Mouse (Mus musculus): Measurements from ENCODE around the gene Edf1.

Gene Edf1

GRCm38 (mm10) chr2:25565741-25566140 lies 8.1 kb downstream of the Edf1 start:
- DNase-seq: no peak

- no peak for DNase-seq
Measured at GRCm38 (mm10) chr2:25566558-25566957, 8.9 kb downstream of the Edf1 start.

- DNase-seq: no peak
Measured at GRCm38 (mm10) chr2:25568473-25569019, 10.9 kb downstream of the Edf1 start.

- no peak for DNase-seq
Measured at GRCm38 (mm10) chr2:25569323-25569722, 11.7 kb downstream of the Edf1 start.

GRCm38 (mm10) chr2:25571221-25571620 lies 13.6 kb downstream of the Edf1 start:
- DNase-seq: no peak

- no peak for DNase-seq
Measured at GRCm38 (mm10) chr2:25573068-25573467, 15.4 kb downstream of the Edf1 start.

- DNase-seq: no peak
Measured at GRCm38 (mm10) chr2:25574136-25574535, 16.5 kb downstream of the Edf1 start.

GRCm38 (mm10) chr2:25574579-25575431 lies 17.2 kb downstream of the Edf1 start, which contains the start of the genes Mamdc4 and Phpt1:
Mamdc4 (minus strand) TSS chr2:25574845.
Phpt1 (minus strand) TSS chr2:25575224.
- peak; percentile 98 for DNase-seq

GRCm38 (mm10) chr2:25575432-25576027 lies 17.9 kb downstream of the Edf1 start:
- peak; percentile 47 for DNase-seq

GRCm38 (mm10) chr2:25576028-25576850 lies 18.6 kb downstream of the Edf1 start:
- no peak for DNase-seq

- DNase-seq: no peak
Measured at GRCm38 (mm10) chr2:25576965-25577891, 19.6 kb downstream of the Edf1 start.

GRCm38 (mm10) chr2:25577951-25578795 lies 20.5 kb downstream of the Edf1 start:
- no peak for DNase-seq

- DNase-seq: no peak
Measured at GRCm38 (mm10) chr2:25578796-25579736, 21.4 kb downstream of the Edf1 start.

- DNase-seq: peak; percentile 75
Measured at GRCm38 (mm10) chr2:25579737-25580460, 22.3 kb downstream of the Edf1 start.

- DNase-seq: no peak
Measured at GRCm38 (mm10) chr2:25580621-25581101, 23.0 kb downstream of the Edf1 start.

- DNase-seq: peak; percentile 64
Measured at GRCm38 (mm10) chr2:25581294-25581864, 23.7 kb downstream of the Edf1 start, which contains the start of gene Ajm1. Ajm1 (minus strand) TSS chr2:25581757.

GRCm38 (mm10) chr2:25581901-25582301 lies 24.3 kb downstream of the Edf1 start:
- DNase-seq: no peak

GRCm38 (mm10) chr2:25582466-25583119 lies 24.9 kb downstream of the Edf1 start:
- peak; percentile 27 for DNase-seq

All from lung, postnatal 36 days (tissue).